Mouse (Mus musculus) intestine, postnatal 0 days (tissue): ENCODE data around the gene Gprin1. TPM values are rescaled to one million over a fixed set of nuclear protein-coding genes. Genes with fewer than 3 reads are reported as not detected.

ENCODE experiments used
- ATAC-seq: fragments of 200-750 bp; cut with Nextera tagmentation; 2 replicates; pipeline ENCODE4 v1.8.0; 2017; ENCODE audit warnings: mild to moderate bottlenecking, moderate TSS enrichment, moderate library complexity
- H3K27ac ChIP-seq: fragments of 300-500 bp; sonication (generic); 2 replicates; pipeline ENCODE4 v1.5.1; 2014; ENCODE audit warnings: mild to moderate bottlenecking, low read depth, low read length, moderate library complexity
- H3K27me3 ChIP-seq: fragments of 300-500 bp; sonication (generic); replicated peaks from 2 replicates; pipeline ENCODE4 v1.6.1; 2014; ENCODE audit warnings: low read length, mixed read lengths; ENCODE audit not compliant: control insufficient read depth, insufficient read depth
- H3K36me3 ChIP-seq: fragments of 300-500 bp; sonication (generic); 2 replicates; pipeline ENCODE4 v1.6.1; 2014; ENCODE audit warnings: mild to moderate bottlenecking, moderate library complexity; ENCODE audit not compliant: control insufficient read depth, insufficient read depth
- H3K4me1 ChIP-seq: fragments of 300-500 bp; sonication (generic); replicated peaks from 2 replicates; pipeline ENCODE4 v1.6.1; 2014; ENCODE audit warnings: antibody characterized with exemption, low read length, mixed read lengths; ENCODE audit not compliant: control insufficient read depth, insufficient read depth
- H3K4me2 ChIP-seq: fragments of 300-500 bp; sonication (generic); replicated peaks from 2 replicates; pipeline ENCODE4 v1.6.1; 2014; ENCODE audit warnings: low read depth, mild to moderate bottlenecking, moderate library complexity
- H3K4me3 ChIP-seq: fragments of 300-500 bp; sonication (generic); 2 replicates; pipeline ENCODE4 v1.5.1; 2014; ENCODE audit warnings: low read depth, low read length
- H3K9ac ChIP-seq: fragments of 300-500 bp; sonication (generic); 2 replicates; pipeline ENCODE4 v1.6.1; 2014; ENCODE audit warnings: mild to moderate bottlenecking, low read depth, low read length
- H3K9me3 ChIP-seq: fragments of 300-500 bp; sonication (generic); 2 replicates; pipeline ENCODE4 v1.6.1; 2016; ENCODE audit warnings: mixed run types; ENCODE audit not compliant: control insufficient read depth
- CTCF ChIP-seq: sonication (generic); IDR thresholded peaks from 2 replicates; pipeline ENCODE4 v1.5.1; 2016; ENCODE audit warnings: low read depth, mild to moderate bottlenecking, control low read depth, antibody characterized with exemption, moderate library complexity
- WGBS: fragments of 180-500 bp; shearing (Covaris S2); extraction: QIAGEN DNeasy Blood & Tissue Kit; methylation state at CpG from one replicate; pipeline ENCODE4 v1.1.7; 2014; 5-methylcytosine and 5-hydroxymethylcytosine counted together
- polyA plus RNA-seq: library from polyadenylated mRNA; unstranded; fragments of >200 nt; fragmentation: Nextera tagmentation; extraction: Ambion mirVana; gene quantifications from 2 replicates; pipeline ENCODE4 v1.2.1, GENCODE M21; 2015

Gene Gprin1
- polyA plus RNA-seq, 1 experiment from 2014 or later: 0.59 TPM

DNA sequence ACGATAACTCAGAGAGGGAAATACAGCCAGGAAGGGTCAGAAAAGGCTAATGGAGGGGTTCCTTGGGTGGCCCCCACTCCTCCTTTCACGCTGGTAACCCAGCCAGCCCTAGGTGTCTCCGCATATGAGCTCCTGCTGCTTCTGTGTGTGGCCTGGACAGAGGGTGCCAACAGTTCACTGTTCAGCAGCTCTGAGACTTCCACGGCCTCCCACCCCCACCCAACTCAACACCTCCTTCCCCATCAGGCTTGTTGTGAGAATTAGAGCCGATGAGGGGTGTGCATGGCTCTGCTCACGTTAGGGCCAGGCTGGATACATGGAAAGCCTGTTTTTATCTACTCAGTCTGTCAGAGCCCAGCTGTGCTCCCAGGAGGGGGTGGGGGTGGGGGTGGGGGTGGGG, 3.6 kb downstream of the Gprin1 start:
- 42% methylated on average over 6 of the region's 6 CpGs for WGBS
- peaks cover 4% of the 10 kb centered on the region for H3K4me1 ChIP-seq
- no peak for TF ChIP-seq CTCF

DNA sequence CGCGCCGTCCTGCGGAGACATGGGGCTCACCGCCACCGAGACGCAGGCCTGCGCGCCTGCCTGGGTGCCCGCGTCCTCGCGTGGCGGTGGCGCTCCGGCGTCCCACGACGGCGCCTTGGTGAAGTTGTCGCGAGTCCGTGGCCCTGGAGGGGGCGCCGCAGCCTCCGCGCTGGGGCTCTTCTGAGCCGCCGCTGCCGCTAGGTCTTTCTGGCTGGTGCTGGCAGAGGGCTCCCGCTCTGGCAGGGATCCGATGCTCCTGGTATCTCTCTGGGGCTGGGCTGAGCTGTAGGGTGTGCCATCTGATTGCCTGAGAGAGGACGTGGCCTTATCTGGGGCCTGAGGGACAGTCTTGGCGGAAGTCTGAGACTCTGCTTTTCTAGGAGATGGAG, 11.5 kb downstream of the Gprin1 start:
- Histone ChIP-seq H3K4me3 (peak overlapping the region; percentile 32), H3K27me3 (peaks cover 30% of the 10 kb centered on the region), H3K9ac (peak overlapping the region; percentile 13; the same call in 1 of the 2 replicates), H3K4me1 (no peaks in the 10 kb centered on the region; the same call in 1 of the 2 replicates), H3K9me3 (no peaks in the 10 kb centered on the region), H3K27ac (no peak overlapping the region), H3K4me2 (peak overlapping the region; percentile 73), H3K36me3 (peaks cover 20% of the 10 kb centered on the region; the same call in 1 of the 2 replicates)
- 4% methylated on average over 34 of the region's 34 CpGs for WGBS
- no peak for TF ChIP-seq CTCF
- ATAC-seq: peak; percentile 9; the same call in 1 of the 2 replicates

More for the DNA sequence above, 3.6 kb downstream of the Gprin1 start:
- H3K27me3 ChIP-seq: peaks cover 39% of the 10 kb centered on the region
- H3K27ac ChIP-seq: no peak overlapping the region
- no peaks in the 10 kb centered on the region for H3K36me3 ChIP-seq
- no peak overlapping the region for H3K9ac ChIP-seq
- no peak for ATAC-seq
- H3K9me3 ChIP-seq: no peaks in the 10 kb centered on the region
- no peak overlapping the region for H3K4me3 ChIP-seq
- no peak overlapping the region for H3K4me2 ChIP-seq

DNA sequence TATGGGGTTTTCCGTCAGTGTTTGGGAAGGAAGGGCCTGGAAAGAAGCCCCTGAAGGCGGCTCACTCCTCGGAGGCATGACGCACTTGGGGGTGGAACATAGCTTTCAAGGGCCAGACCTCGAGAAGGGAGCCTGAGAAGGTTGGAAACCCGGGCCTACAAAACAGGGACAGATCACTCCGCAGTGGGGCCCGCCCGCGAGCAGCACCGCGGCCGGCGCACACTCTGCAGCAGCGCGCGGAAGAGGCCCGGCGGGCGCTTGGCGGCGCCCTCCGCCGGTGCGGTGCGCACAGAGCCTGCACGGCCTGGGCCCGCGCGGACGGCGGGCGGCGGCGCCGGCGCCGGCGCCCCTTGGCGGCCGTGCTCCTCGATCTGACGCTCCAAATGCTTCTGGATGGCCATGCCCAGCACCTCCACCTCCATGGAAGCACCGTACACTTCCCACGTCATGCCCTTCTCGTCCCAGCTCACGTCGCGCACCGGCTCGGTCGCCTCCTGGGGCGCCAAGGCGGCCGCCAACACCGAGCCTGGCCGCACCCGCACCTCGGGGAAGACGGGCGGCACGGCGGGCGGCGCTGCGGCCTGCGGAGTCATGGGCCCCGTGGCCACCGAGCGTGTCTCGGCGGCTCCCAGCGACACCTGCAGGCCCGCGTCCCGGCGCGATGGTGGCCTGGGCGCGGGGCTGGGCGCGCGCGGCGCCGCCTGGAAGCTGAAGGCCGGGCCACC, 12.0 kb downstream of the Gprin1 start:
- no peaks in the 10 kb centered on the region for H3K9me3 ChIP-seq
- WGBS: 1% methylated on average over 59 of the region's 87 CpGs
- no peaks in the 10 kb centered on the region; the same call in 1 of the 2 replicates for H3K4me1 ChIP-seq
- H3K9ac ChIP-seq: peak overlapping the region; percentile 13; the same call in 1 of the 2 replicates
- no peak overlapping the region for H3K27ac ChIP-seq
- peak overlapping the region; percentile 73 for H3K4me2 ChIP-seq
- H3K4me3 ChIP-seq: peak overlapping the region; percentile 32
- TF ChIP-seq CTCF: peak; percentile 26; the same call in 1 of the 2 replicates
- ATAC-seq: peak; percentile 69
- peaks cover 30% of the 10 kb centered on the region for H3K27me3 ChIP-seq
- H3K36me3 ChIP-seq: peaks cover 20% of the 10 kb centered on the region; the same call in 1 of the 2 replicates

DNA sequence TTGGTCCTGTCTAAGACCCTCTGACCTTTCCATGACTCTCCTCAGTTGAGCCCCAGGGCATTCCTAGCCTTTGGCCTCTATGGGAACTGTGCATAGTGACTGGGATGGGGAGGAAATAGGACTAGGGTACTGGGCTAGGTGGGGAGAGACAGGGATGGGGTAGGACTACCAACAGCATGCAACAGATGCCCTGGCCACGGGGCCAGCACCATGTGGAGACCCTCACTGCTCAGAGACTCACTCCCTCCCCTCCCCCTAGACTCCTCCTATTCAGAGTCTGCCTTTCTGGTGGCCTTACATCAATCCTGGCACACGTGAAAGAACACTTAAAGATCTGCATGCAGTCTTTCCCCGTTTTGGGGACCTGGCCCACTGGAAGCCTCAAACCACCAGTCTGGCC, 12.7 kb downstream of the Gprin1 start:
- peaks cover 20% of the 10 kb centered on the region; the same call in 1 of the 2 replicates for H3K36me3 ChIP-seq
- no peak for TF ChIP-seq CTCF
- 44% methylated on average over 3 of the region's 3 CpGs for WGBS
- H3K27me3 ChIP-seq: peaks cover 30% of the 10 kb centered on the region
- H3K4me2 ChIP-seq: peak overlapping the region; percentile 73
- ATAC-seq: no peak
- H3K4me3 ChIP-seq: no peak overlapping the region
- H3K27ac ChIP-seq: no peak overlapping the region
- no peaks in the 10 kb centered on the region for H3K9me3 ChIP-seq
- no peaks in the 10 kb centered on the region; the same call in 1 of the 2 replicates for H3K4me1 ChIP-seq
- H3K9ac ChIP-seq: no peak overlapping the region

DNA sequence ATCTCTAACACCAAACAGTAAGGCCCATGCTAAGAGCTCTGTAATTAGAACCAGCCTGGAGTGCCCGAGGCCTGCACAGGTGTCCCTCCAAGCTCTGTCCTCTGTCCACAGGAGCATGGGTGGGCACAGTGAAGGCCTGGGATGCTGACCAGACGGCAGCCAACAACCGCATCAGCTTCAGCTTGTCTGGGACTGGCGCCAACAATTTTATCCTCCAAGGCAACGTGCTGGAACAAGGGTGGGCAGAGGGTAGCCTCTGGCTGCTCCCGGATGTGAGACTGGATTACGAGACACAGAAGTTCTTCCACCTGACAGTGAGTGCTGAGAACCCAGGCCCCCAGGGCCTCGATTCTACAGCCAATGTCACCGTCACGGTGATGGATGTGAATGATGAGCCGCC, 23.5 kb downstream of the Gprin1 start:
- no peak overlapping the region for H3K9ac ChIP-seq
- 72% methylated on average over 11 of the region's 11 CpGs for WGBS
- no peak for TF ChIP-seq CTCF

DNA sequence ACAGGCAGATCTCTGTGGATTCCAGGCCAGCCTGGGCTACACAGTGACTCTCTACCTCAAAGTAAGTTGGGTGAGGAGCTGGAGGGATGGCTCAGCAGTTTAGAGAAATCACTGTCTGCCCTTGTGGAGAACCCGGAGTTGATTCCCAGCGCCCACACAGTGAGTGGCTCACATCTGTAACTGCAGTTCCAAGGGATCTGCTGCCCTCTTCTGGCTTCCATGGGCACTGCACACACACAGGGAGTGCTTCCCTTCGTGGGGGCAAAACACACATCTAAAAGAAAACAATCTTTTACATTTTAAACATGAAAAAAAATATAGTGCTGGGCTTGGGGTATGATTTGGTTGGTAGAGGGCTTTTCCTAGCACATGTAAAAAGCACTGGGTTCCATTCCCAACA, 26.5 kb downstream of the Gprin1 start:
- no peak for ATAC-seq
- Histone ChIP-seq H3K4me2 (no peak overlapping the region), H3K27me3 (no peaks in the 10 kb centered on the region), H3K9me3 (no peaks in the 10 kb centered on the region), H3K36me3 (peaks cover 60% of the 10 kb centered on the region), H3K27ac (no peak overlapping the region), H3K4me1 (no peaks in the 10 kb centered on the region), H3K9ac (no peak overlapping the region), H3K4me3 (no peak overlapping the region)
- WGBS: 94% methylated on average over 3 of the region's 3 CpGs
- peak; percentile 57 for TF ChIP-seq CTCF

More for the DNA sequence above, 23.5 kb downstream of the Gprin1 start:
- H3K9me3 ChIP-seq: no peaks in the 10 kb centered on the region
- no peak for ATAC-seq
- no peaks in the 10 kb centered on the region for H3K4me1 ChIP-seq
- no peak overlapping the region for H3K4me3 ChIP-seq
- H3K36me3 ChIP-seq: peaks cover 47% of the 10 kb centered on the region
- no peak overlapping the region for H3K4me2 ChIP-seq
- H3K27me3 ChIP-seq: no peaks in the 10 kb centered on the region
- H3K27ac ChIP-seq: no peak overlapping the region
